Mouse (Mus musculus): ENCODE measurements around the gene Adprh. TPM values are rescaled to one million over a fixed set of nuclear protein-coding genes. Genes with fewer than 3 reads are reported as not detected.

Gene Adprh
- 139 and 158 TPM in 2 replicates for polyA plus RNA-seq (2014; fragmentation: Nextera tagmentation; extraction: Ambion mirVana)

DNA sequence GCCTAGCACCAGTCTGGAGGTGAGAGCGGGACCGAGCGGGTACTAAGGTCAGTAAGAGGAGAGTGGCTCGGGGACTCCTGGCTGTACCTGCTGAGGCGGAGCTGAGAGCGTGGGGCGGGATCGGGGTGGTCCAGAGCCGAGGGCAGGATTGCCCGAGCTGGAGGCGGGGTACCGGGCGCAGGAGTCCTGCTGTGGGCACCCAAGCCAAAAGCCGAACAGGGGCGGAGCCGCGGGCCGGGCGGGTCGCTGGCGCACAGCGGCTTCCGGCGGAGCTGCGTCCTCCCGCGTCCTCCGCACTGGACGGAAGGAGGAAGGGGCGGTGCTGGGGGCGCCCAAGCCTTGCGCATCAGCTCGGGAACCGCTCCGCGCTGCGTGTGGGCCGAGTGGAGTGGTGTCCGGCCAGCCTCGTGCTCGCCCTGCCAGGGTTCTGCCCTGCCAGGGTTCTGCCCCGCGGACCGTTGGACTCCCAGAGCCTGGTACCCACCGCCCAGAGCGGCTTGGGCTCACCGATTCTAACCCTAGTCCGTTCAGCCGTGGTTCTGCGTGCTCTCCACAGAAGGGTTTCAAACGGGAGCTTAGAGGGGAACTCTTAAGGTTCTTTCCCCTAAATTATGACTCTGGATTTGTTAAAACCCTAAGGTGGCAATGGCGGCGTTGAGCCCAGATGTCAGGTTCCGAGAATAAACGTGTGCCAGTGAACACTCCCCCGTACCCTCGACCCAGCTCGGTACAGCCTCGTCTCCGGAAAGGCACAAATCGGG is at the start of gene Adprh:
Adprh (minus strand) TSS at position 262 of the 761 bp plus-strand sequence.
- peaks cover 23% of the 10 kb centered on the region for H3K36me3 ChIP-seq (ENCODE audit: control insufficient read depth, insufficient read depth, low read length)
- H3K9me3 ChIP-seq (ENCODE audit: control insufficient read depth, low read length) = no peaks in the 10 kb centered on the region
- H3K27me3 ChIP-seq (ENCODE audit: control insufficient read depth, insufficient read depth, low read length) = no peaks in the 10 kb centered on the region
- peak within 1 kb of the TSS; percentile 82 for H3K4me2 ChIP-seq (ENCODE audit: low read length)
- H3K4me3 ChIP-seq (replicated peaks; ENCODE audit: low read depth, low read length) = peak within 1 kb of the TSS; percentile 61
- peak within 1 kb of the TSS; percentile 81 for H3K9ac ChIP-seq (replicated peaks; ENCODE audit: low read length)
- peak; percentile 97 for ATAC-seq (ENCODE audit: low FRiP score, low TSS enrichment)
- WGBS = under 1% methylated on average over 61 of the region's 61 CpGs
- peaks cover 14% of the 10 kb centered on the region for H3K4me1 ChIP-seq (ENCODE audit: control insufficient read depth, insufficient read depth, low read length)
- DNase-seq = peak; percentile 93
- H3K27ac ChIP-seq (replicated peaks; ENCODE audit: low read depth, low read length) = peak within 1 kb of the TSS; percentile 82

DNA sequence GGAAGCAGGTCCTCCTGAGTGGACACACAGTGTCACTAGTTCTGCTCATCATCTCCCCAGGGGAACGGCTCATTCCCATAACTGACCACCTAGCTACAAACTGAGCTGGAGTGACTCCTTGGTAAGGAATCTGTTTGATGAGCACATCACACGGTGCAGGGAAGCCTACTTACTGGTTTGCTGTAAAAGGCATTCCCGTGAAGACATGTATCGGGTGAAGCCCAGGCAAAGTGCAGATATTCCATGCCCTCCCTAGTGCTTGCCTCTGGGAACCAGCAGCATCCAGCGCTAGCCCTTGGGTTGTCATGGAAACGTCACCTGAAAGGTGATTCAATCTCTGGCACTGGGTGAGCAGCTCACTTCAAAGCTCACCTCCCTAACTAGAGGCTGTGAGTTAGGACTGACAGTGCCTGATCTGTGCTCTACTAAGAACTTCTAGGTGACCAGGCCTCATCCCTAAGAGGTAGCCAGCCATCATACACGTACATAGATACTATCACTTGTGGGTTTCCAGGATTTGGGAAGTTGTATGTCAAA is 44.2 kb upstream of the Adprh start:
- 86% methylated on average over 7 of the region's 7 CpGs for WGBS
- no peak for ATAC-seq (ENCODE audit: low FRiP score, low TSS enrichment)

DNA sequence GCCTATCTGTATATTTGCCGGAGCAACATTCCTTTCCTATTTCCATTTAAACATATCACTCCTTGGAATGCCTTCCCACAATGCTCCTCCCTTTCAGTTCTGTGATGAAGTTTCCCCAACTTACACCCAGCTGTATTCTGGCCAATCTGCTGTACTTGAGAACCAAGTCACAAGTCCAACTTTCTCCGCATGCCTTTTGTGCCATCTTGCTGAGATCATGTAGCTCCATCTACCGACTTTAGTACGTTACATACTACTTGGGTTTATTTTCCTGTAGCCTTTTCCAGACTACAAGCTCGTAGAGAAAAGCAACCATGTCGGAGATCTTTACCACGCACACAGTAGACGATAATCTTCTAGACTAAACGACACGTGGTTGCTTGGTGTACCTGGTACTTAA is 41.4 kb upstream of the Adprh start:
- no peaks in the 10 kb centered on the region for H3K9me3 ChIP-seq (ENCODE audit: control insufficient read depth, low read length)
- H3K27ac ChIP-seq (replicated peaks; ENCODE audit: low read depth, low read length) = no peak overlapping the region
- H3K9ac ChIP-seq (replicated peaks; ENCODE audit: low read length) = no peak overlapping the region
- H3K4me1 ChIP-seq (ENCODE audit: control insufficient read depth, insufficient read depth, low read length) = no peaks in the 10 kb centered on the region
- peaks cover 24% of the 10 kb centered on the region for H3K36me3 ChIP-seq (ENCODE audit: control insufficient read depth, insufficient read depth, low read length)
- H3K27me3 ChIP-seq (ENCODE audit: control insufficient read depth, insufficient read depth, low read length) = no peaks in the 10 kb centered on the region
- peak; percentile 21 for DNase-seq
- 90% methylated on average over 10 of the region's 10 CpGs for WGBS
- H3K4me2 ChIP-seq (ENCODE audit: low read length) = no peak overlapping the region
- no peak for ATAC-seq (ENCODE audit: low FRiP score, low TSS enrichment)
- H3K4me3 ChIP-seq (replicated peaks; ENCODE audit: low read depth, low read length) = no peak overlapping the region

More for the DNA sequence above, 44.2 kb upstream of the Adprh start:
- H3K9me3 ChIP-seq (ENCODE audit: control insufficient read depth, low read length) = no peaks in the 10 kb centered on the region
- no peaks in the 10 kb centered on the region for H3K4me1 ChIP-seq (ENCODE audit: control insufficient read depth, insufficient read depth, low read length)
- peaks cover 36% of the 10 kb centered on the region for H3K36me3 ChIP-seq (ENCODE audit: control insufficient read depth, insufficient read depth, low read length)
- no peak overlapping the region for H3K27ac ChIP-seq (replicated peaks; ENCODE audit: low read depth, low read length)
- H3K27me3 ChIP-seq (ENCODE audit: control insufficient read depth, insufficient read depth, low read length) = no peaks in the 10 kb centered on the region
- H3K4me3 ChIP-seq (replicated peaks; ENCODE audit: low read depth, low read length) = no peak overlapping the region
- no peak overlapping the region for H3K9ac ChIP-seq (replicated peaks; ENCODE audit: low read length)
- no peak overlapping the region for H3K4me2 ChIP-seq (ENCODE audit: low read length)
- DNase-seq = no peak

DNA sequence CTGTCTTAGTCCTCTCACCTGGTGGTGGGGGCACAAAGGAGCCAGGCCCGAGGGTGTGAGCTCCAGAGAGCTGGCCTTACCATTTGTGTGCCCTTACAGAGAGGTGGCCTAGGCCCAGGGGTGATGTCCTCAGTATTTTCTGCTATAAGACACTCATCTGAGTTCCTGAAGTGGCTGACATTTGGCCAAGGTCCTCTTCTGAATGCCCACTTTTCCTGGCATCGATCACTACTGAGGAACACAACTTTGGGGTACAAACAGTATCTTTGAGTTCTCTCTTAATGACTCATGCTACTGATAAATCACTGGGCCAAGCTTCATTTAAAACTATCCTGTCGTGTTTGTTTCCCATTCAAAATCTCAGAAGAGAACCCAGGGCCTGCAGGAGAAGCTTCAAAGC is 40.0 kb upstream of the Adprh start:
- no peaks in the 10 kb centered on the region for H3K4me1 ChIP-seq (ENCODE audit: control insufficient read depth, insufficient read depth, low read length)
- H3K9ac ChIP-seq (replicated peaks; ENCODE audit: low read length) = no peak overlapping the region
- WGBS = 82% methylated on average over 3 of the region's 3 CpGs
- no peaks in the 10 kb centered on the region for H3K27me3 ChIP-seq (ENCODE audit: control insufficient read depth, insufficient read depth, low read length)
- peaks cover 12% of the 10 kb centered on the region for H3K36me3 ChIP-seq (ENCODE audit: control insufficient read depth, insufficient read depth, low read length)
- no peak overlapping the region for H3K27ac ChIP-seq (replicated peaks; ENCODE audit: low read depth, low read length)
- DNase-seq (no peak), ATAC-seq (ENCODE audit: low FRiP score, low TSS enrichment) (no peak)
- no peaks in the 10 kb centered on the region for H3K9me3 ChIP-seq (ENCODE audit: control insufficient read depth, low read length)
- H3K4me2 ChIP-seq (ENCODE audit: low read length) = no peak overlapping the region
- no peak overlapping the region for H3K4me3 ChIP-seq (replicated peaks; ENCODE audit: low read depth, low read length)

DNA sequence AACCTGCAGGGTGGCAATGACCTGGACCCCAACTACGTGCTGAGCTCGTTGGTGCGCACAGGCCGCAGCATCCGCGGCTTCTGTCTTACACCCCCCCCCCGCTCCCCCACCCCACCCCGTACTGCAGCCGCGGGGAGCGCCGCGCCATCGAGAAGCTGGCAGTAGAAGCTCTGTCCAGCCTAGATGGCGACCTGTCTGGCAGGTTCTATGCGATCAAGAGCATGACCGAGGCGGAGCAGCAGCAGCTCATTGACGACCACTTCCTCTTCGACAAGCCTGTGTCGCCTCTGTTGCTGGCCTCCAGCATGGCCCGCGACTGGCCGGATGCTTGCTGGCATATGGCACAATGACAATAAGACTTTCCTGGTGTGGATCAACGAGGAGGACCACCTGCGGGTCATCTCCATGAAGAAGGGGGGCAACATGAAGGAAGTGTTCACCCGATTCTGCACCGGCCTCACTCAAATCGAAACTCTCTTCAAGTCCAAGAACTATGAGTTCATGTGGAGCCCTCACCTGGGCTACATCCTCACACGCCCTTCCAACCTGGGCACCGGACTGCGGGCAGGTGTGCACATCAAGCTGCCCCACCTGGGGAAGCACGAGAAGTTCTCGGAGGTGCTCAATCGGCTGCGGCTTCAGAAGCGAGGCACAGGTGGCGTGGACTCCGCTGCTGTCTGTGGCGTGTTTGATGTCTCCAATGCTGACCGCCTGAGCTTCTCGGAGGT is 31.2 kb upstream of the Adprh start:
- no peak overlapping the region for H3K27ac ChIP-seq (replicated peaks; ENCODE audit: low read depth, low read length)
- no peaks in the 10 kb centered on the region for H3K36me3 ChIP-seq (ENCODE audit: control insufficient read depth, insufficient read depth, low read length)
- H3K9me3 ChIP-seq (ENCODE audit: control insufficient read depth, low read length) = no peaks in the 10 kb centered on the region
- 37% methylated on average over 42 of the region's 42 CpGs for WGBS
- ATAC-seq (ENCODE audit: low FRiP score, low TSS enrichment) (no peak; the same call in 1 of the 2 replicates), DNase-seq (peak; percentile 9)
- H3K9ac ChIP-seq (replicated peaks; ENCODE audit: low read length) = no peak overlapping the region
- peak overlapping the region; percentile 26 for H3K4me3 ChIP-seq (replicated peaks; ENCODE audit: low read depth, low read length)
- no peaks in the 10 kb centered on the region for H3K4me1 ChIP-seq (ENCODE audit: control insufficient read depth, insufficient read depth, low read length)
- H3K27me3 ChIP-seq (ENCODE audit: control insufficient read depth, insufficient read depth, low read length) = peaks cover 14% of the 10 kb centered on the region; the same call in 1 of the 2 replicates
- H3K4me2 ChIP-seq (ENCODE audit: low read length) = peak overlapping the region; percentile 51

DNA sequence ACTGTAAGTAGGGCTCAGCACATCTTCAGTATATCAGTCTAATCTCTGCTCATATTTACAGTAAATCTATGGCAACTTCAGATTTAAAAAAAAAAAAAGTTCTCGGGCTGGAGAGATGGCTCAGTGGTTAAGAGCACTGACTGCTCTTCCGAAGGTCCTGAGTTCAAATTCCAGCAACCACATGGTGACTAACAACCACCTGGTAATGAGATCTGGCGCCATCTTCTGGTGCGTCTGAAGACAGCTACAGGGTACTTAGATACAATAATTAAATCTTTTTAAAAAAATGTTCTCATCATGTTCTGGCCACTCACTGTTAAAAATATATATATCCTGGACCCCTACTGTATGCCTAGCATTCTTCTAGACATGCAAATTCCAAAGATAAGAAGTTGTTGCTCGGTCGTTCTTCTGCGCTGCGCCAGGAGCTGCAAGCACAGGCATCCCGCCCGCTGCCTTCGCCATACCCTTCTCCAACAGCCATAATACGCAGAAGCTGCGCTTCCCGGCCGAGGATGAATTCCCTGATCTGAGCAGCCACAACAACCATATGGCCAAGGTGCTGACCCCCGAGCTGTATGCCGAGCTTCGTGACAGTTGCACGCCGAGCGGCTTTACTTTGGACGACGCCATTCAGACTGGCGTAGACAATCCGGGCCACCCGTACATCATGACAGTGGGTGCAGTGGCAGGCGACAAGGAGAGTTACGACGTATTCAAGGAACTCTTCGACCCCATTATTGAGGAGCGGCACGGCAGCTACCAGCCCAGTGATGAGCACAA is 30.5 kb upstream of the Adprh start:
- ATAC-seq (ENCODE audit: low FRiP score, low TSS enrichment) = no peak
- H3K9ac ChIP-seq (replicated peaks; ENCODE audit: low read length) = no peak overlapping the region

DNA sequence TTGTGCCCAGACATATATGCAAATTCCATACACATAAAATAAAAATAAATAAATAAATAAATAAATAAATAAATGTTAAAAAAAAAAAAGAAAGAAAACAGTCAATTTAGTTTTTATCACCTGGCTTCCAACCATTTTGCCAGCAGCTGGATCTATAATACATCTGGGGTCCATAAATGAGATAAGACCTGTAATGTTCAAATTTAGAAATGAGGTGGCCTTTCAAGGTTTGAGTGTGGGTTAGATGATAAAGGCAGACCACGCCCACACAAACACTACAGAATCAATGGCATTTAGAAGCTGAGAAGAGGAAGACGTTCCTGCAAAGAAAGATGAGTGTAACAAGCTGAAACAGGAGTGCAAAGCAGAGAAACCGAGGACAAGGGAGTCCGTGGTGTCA is 28.8 kb upstream of the Adprh start:
- no peaks in the 10 kb centered on the region for H3K9me3 ChIP-seq (ENCODE audit: control insufficient read depth, low read length)
- DNase-seq (no peak), ATAC-seq (ENCODE audit: low FRiP score, low TSS enrichment) (no peak)
- H3K9ac ChIP-seq (replicated peaks; ENCODE audit: low read length) = no peak overlapping the region
- H3K4me2 ChIP-seq (ENCODE audit: low read length) = no peak overlapping the region
- H3K4me1 ChIP-seq (ENCODE audit: control insufficient read depth, insufficient read depth, low read length) = no peaks in the 10 kb centered on the region
- peaks cover 14% of the 10 kb centered on the region; the same call in 1 of the 2 replicates for H3K27me3 ChIP-seq (ENCODE audit: control insufficient read depth, insufficient read depth, low read length)
- WGBS = 85% methylated on average over 4 of the region's 4 CpGs
- H3K27ac ChIP-seq (replicated peaks; ENCODE audit: low read depth, low read length) = no peak overlapping the region
- H3K36me3 ChIP-seq (ENCODE audit: control insufficient read depth, insufficient read depth, low read length) = no peaks in the 10 kb centered on the region
- H3K4me3 ChIP-seq (replicated peaks; ENCODE audit: low read depth, low read length) = no peak overlapping the region

More for the DNA sequence above, 30.5 kb upstream of the Adprh start:
- Histone ChIP-seq H3K27ac (replicated peaks; ENCODE audit: low read depth, low read length) (no peak overlapping the region), H3K4me3 (replicated peaks; ENCODE audit: low read depth, low read length) (peak overlapping the region; percentile 26), H3K4me1 (ENCODE audit: control insufficient read depth, insufficient read depth, low read length) (no peaks in the 10 kb centered on the region), H3K4me2 (ENCODE audit: low read length) (peak overlapping the region; percentile 51), H3K36me3 (ENCODE audit: control insufficient read depth, insufficient read depth, low read length) (no peaks in the 10 kb centered on the region), H3K27me3 (ENCODE audit: control insufficient read depth, insufficient read depth, low read length) (peaks cover 14% of the 10 kb centered on the region; the same call in 1 of the 2 replicates), H3K9me3 (ENCODE audit: control insufficient read depth, low read length) (no peaks in the 10 kb centered on the region)
- WGBS = 22% methylated on average over 32 of the region's 32 CpGs
- peak; percentile 56 for DNase-seq

DNA sequence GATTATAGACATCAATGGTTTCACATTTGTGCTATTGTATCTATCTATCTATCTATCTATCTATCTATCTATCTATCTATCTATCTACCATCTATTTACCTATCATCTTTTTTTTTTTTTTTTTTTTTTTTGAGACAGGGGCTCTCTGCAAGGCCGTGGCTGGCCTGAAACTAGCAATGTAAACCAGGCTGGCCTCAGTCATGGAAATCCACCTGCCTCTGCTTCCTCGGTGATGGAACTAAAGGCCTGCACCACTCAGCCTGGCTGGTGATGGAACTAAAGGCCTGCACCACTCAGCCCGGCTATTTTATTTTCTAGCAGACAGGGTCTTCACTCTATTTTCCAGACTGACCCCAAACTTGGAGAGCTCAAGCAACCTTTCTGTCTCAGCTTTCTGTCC is 25.8 kb upstream of the Adprh start:
- DNase-seq = no peak
- no peak for ATAC-seq (ENCODE audit: low FRiP score, low TSS enrichment)
- Histone ChIP-seq H3K4me1 (ENCODE audit: control insufficient read depth, insufficient read depth, low read length) (no peaks in the 10 kb centered on the region), H3K9me3 (ENCODE audit: control insufficient read depth, low read length) (no peaks in the 10 kb centered on the region), H3K9ac (replicated peaks; ENCODE audit: low read length) (no peak overlapping the region), H3K27me3 (ENCODE audit: control insufficient read depth, insufficient read depth, low read length) (peaks cover 7% of the 10 kb centered on the region; the same call in 1 of the 2 replicates), H3K36me3 (ENCODE audit: control insufficient read depth, insufficient read depth, low read length) (no peaks in the 10 kb centered on the region), H3K4me3 (replicated peaks; ENCODE audit: low read depth, low read length) (no peak overlapping the region), H3K4me2 (ENCODE audit: low read length) (no peak overlapping the region), H3K27ac (replicated peaks; ENCODE audit: low read depth, low read length) (no peak overlapping the region)
- WGBS = 89% methylated on average over 3 of the region's 3 CpGs

Data from midbrain, embryonic 14.5 days (tissue).